Mouse (Mus musculus) urinary bladder, postnatal 36 days (tissue): Measurements from ENCODE around the gene Slit2.

Source experiments
- DNase-seq, 2 experiments: peaks; one replicate each; pipeline ENCODE4 v3.0.0; 2022; ENCODE audit warnings: low spot score in 2 of 2, mixed read lengths in 1 of 2

The Slit2 gene

DNA sequence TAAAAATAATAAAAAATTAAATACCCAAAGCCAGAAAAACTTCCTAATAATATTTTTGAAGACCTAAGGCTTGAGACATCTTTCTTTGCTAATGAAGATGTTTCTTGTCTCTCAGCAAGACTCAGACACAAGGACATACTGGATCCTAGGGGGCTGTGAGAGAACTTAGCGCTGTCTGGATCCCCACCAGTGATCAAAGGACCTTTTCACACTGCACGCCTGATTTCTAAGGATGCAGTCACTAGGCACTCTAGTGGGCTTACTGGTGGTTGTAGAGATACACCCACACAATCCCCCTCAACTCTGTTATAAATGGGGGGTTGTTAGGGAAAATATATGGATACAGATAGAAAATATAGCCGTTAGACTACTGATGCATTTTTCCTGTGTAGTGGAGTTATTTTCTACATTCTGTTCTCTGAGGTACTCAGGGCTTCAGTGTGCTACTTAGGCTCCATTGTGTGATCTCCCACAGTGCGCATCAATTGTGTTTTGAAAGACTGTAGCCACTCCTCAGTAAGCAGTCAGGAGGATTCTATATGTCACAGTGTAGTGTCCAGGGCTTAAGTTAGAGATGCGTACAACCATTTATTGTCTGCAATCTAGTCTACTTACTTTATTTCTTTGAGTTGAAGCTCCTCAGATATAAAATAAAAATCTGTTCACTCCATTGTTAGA is 67.8 kb downstream of the Slit2 start:
- no peak for DNase-seq

DNA sequence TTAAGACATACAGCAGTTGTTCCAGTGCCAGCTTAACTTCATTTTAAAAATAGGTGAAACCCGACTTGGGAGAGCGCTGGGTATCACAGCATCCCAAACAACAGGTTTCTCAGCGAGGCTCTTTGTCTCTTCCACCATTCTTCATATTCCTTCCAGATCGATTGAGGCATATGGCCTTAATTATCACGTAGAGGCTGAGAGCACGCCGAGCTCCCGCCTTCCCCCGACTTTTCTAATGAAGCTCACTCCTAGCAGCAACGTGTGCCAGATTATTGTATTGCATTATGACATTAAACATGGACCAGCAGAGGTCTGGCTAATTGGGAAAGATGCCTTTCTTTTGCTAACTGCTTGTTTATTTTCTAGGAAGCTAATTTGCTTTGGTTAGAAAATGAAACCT is 75.7 kb downstream of the Slit2 start:
- DNase-seq: no peak

GRCm38 (mm10) chr5:48060715-48061114 is 77.8 kb downstream of the Slit2 start:
- DNase-seq: no peak

- DNase-seq: no peak
Observed at GRCm38 (mm10) chr5:48078730-48079129, 95.8 kb downstream of the Slit2 start.

GRCm38 (mm10) chr5:48081223-48081881 is 98.4 kb downstream of the Slit2 start:
- DNase-seq: no peak

DNA sequence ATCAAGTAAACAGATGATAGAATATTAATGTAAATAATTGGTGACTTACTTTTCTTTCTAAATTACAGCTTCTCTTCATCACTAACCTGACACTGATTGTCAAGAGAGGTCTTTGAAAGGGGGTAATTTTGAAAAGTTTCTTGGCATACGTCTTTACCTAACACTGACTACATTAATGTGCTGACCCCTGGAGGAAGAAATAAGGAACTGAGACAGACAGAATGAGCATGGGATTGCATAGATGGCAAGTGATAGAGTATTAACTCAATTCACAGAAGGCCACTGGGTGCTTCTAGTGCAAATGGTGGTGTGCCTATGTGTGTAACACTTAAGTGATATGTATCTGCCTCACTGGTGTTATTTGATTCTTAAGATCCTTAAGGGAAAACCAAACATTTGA is 130.5 kb downstream of the Slit2 start:
- DNase-seq: no peak

- DNase-seq: no peak
Observed at GRCm38 (mm10) chr5:48114969-48115537, 132.1 kb downstream of the Slit2 start.

DNA sequence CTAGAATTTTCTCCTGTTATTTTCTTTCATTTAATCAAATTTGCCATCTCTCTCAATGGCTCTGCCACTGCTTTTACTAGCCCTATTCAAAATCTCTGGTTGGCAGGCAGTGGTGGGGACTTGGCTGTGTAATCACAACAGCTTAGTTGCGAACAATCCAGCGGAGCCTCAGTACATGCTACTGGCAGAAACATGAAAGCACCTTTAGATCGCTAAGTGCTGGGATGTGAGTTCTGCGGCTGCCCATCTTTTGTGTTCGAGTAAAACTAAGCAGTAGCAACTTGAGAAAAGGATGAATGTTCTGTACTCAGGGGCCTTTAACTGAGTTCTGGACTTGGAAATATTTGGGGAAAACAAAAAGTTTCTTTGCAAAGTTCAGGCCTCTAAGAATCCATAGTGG is 139.7 kb downstream of the Slit2 start:
- DNase-seq: no peak

DNA sequence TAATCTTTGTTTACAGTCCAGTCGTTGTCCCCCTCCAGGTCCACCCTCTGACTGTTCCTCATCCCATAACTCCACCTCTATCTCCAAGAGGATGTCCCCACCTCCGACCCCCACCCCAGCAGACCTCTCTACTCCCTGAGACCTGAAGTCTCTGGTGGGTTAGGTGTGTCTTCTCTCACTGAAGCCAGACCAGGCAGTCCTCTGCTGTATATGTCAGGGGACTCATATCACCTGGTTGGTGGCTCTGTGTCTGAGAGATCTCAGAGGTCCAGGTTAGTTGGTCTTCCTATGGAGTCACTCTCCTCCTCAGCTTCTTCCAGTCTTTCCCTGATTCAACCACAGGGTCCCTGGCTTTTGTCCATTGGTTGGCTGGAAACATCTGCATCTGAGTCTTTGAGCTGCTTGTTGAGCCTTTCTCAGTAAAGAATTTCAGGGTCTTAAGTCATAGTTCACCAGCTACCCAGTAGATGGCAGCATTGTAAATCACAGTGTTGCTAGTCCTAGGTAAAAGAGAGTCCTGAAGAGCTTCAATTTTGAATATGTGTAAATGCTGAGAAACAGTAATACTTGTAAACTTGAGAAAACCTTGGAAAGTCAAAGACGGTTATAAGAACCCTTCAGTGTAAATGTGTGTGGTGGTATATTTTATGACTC is 143.0 kb downstream of the Slit2 start:
- no peak for DNase-seq

- no peak for DNase-seq
Observed at GRCm38 (mm10) chr5:48129981-48130380, 147.0 kb downstream of the Slit2 start.

- peak in 1 of 2 experiments; percentile 8 for DNase-seq
Observed at GRCm38 (mm10) chr5:48136571-48136970, 153.6 kb downstream of the Slit2 start.

DNA sequence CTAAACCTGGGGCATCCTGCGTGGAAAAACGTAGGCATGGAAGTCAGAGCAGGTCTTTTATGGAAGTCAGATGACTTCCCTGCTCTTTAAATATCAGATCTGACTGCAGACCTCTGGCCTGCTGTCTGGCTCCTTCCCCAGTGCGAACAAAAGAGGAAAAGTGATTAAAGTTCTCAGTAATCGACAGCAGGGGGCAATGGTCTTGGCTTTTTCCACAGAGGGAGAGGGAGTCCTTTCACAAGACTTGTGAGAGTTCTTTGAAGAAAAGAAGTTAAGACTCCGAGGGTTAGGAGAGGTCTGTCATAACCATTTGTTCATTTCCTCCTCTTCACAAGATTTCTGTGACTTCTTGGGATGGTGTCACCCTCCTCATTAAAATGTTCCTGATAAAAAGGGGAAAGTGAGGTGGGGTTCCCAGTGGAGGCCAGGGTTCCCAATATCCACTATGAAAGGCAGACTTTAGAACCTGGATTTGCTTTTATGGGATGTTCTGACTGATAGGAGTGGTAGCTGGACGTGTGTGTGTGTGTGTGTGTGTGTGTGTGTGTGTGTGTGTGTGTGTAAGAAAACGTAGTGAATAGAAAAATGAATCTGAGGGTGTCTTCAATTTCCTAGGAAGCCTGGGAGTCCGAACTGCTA is 156.0 kb downstream of the Slit2 start:
- DNase-seq: no peak

DNA sequence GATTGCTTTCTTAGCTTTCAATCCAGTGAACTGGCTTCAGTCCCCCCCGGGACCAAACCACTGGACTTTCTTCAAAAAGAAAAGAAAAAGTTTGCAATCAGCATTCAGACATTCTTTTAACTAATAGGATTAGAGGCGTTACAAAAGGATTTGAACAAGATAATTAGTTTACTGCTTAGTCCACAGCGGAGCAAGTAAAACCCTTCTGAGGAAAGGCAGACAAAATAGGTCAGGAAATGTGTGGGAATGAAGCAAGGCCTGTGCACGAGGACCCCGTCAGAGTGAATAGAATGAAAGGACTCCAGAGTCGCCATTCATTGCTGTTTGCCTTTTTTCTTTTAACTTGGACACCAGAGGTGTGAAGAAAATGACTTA is 156.5 kb downstream of the Slit2 start:
- no peak for DNase-seq

DNA sequence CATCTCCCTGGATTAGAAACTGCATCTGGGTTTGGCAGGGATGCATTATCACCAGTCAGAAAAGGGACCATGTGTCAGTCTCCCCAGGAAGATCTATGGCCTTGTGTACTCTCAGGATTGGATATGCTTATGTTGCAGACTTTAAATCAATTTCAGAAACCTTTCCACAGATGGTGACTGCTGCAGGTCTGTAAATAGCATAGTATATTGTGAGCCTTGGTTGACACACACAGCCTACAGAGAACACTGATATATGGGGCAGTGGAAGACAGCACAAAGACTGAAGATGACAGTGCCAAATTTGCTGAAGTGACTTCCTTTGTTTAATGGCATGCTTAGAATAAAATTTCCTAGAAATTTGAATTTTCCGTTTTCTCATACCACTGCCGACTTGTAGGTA is 163.1 kb downstream of the Slit2 start:
- no peak for DNase-seq

DNA sequence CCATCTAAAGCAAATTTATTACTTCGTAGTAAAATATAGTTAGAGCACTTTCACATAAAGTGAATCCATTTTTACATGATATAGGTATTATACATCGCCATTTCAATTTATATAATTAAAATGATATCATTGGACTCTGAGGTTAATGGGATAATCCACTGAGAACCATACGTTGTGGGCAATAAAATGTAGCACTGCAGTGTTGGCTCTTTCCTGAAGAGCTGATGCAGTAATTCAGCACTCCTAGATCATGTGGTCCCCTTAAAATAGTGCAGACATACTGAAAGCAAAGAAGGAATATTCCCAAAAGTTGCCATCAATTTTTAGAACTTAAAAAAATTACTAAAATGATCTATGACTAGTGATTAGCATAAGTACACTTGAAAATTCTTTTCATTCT is 177.9 kb downstream of the Slit2 start:
- DNase-seq: no peak

DNA sequence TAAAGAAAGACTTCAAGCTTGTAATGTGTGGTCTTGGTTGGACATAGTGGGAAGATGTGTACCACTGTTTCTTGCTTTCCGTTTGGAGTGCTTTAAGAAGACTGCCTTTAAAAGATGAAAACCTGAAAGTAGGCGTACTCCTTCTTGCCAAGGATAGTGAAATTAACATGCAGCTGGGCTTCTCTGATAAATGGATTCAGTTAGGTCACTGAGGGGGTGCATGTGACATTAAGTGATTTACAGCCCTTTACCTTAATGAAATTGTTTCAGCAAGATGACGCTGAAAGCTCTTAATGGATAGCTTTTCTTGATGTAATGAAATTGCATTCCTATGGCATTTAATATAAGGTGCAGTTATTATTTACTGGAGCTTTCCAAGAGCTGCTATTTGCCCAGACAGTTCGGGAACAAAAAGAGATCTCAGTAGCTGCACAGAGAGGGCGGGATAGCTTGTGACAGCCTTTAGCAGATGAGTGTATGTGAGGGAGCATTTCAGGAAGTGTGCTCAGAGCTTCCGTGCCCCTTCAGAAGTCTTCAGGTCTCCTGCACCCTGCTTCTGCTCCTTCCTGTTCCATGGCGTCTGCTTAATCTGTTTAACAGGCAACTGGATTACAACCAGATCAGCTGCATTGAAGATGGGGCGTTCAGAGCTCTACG is 198.8 kb downstream of the Slit2 start:
- DNase-seq: no peak

DNA sequence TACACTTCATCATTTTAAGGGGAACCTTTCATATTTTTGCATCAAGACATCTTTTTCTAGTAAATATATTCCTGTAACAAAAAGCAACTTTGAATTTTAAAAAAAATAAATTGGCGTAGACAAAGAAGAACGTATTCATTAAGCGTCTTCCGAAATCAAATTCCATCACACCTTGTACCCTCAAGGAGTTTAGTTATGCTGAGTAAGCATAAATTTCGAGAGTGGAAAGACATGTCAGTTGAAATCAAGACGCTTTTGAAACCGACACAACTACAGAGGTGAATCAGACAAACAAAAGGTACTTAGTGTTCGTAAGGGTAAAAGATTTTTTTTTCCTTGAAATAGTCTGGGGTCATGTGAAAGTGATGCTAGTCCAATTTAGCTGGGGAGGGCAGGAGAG is 201.4 kb downstream of the Slit2 start:
- no peak for DNase-seq

DNA sequence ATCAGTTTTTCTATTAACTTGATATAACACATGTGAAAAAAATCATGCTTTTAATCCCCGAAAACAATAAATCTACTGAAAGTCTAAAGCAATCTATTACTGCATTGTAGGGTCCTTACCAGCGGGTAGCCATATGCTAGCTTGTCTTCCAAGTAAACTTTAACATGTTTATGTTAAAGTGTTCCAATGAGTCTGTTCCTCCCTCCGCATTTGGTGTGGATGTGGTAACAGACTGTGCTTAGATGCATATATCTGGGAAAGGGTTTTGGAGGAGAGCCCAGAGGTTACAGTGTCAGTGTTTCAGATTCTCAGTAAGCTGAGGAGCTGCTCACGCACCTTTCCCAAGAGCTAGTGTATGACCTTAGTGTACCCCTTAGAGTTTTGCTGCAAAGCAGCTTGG is 204.9 kb downstream of the Slit2 start:
- DNase-seq: no peak

DNA sequence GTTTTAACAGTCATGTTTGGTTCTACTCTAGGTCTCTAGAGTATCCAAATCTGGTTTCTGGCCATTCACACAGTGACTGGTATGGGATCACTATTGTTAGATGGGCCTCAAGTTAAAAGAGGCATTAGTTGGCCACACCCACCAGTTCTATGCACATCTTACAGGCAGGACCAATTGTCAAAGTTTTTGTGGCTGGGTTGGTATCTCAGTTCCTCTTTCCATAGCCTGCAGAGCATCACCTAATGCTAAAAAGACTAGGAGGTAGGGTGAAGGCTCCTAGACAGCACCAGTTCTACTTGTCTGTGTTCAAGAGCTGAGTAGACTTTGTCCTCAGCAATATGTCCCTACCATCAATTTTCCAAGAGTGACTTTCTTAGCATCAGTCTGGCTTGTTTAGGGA is 216.4 kb downstream of the Slit2 start:
- DNase-seq: no peak

- no peak for DNase-seq
Observed at GRCm38 (mm10) chr5:48215248-48215647, 232.3 kb downstream of the Slit2 start.

- no peak for DNase-seq
Observed at GRCm38 (mm10) chr5:48219624-48220155, 236.8 kb downstream of the Slit2 start.

DNA sequence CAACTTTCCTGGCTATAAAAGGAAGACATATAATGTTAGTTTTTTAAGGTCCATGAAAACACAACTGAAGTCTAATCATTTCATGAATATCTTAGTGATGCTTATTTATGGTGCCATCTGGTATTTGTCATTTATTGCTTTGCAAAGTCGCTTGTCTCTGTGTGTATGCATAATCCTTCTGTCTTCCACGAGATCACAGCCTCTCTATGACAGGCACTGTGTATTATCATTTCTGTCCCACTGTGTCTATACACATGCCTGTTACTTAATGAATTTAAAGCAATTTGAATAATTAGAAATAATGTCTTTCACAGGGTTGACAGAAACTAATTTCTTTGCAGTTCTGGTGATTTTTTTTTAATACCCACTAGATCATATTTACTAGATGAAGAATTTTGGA is 242.6 kb downstream of the Slit2 start:
- DNase-seq: no peak
